Mouse (Mus musculus) midbrain, embryonic 10.5 days (tissue): ENCODE data around the gene Thbs1. TPM values are rescaled to one million over a fixed set of nuclear protein-coding genes. Genes with fewer than 3 reads are reported as not detected.

Source experiments
- DNase-seq: peaks from one replicate; pipeline ENCODE4 v3.0.0-alpha.2; 2017; ENCODE audit warnings: low spot score
- H3K27ac ChIP-seq: fragments of 300-500 bp; sonication (generic); replicated peaks from 2 replicates; pipeline ENCODE4 v1.5.1; 2016; ENCODE audit warnings: mild to moderate bottlenecking
- H3K27me3 ChIP-seq: fragments of 300-500 bp; sonication (generic); 2 replicates; pipeline ENCODE4 v1.6.1; 2016; ENCODE audit warnings: low read depth, mild to moderate bottlenecking; ENCODE audit not compliant: poor library complexity, severe bottlenecking
- H3K36me3 ChIP-seq: fragments of 300-500 bp; sonication (generic); 2 replicates; pipeline ENCODE4 v1.6.1; 2016; ENCODE audit warnings: mild to moderate bottlenecking, moderate library complexity
- H3K4me1 ChIP-seq: fragments of 300-500 bp; sonication (generic); 2 replicates; pipeline ENCODE4 v1.6.1; 2016
- H3K4me3 ChIP-seq: fragments of 300-500 bp; sonication (generic); 2 replicates; pipeline ENCODE4 v1.5.1; 2016; ENCODE audit warnings: mild to moderate bottlenecking, moderate library complexity
- H3K9me3 ChIP-seq: fragments of 300-500 bp; sonication (generic); replicated peaks from 2 replicates; pipeline ENCODE4 v1.6.1; 2016; ENCODE audit warnings: mild to moderate bottlenecking
- WGBS: fragments of 180-500 bp; shearing (Covaris S2); methylation state at CpG from one replicate; pipeline ENCODE4 v1.1.7; 2016; 5-methylcytosine and 5-hydroxymethylcytosine counted together
- polyA plus RNA-seq: library from polyadenylated mRNA; unstranded; fragments of >200 nt; fragmentation: Nextera tagmentation; extraction: Ambion mirVana; gene quantifications from 2 replicates; pipeline ENCODE4 v1.2.1, GENCODE M21; 2016

Gene Thbs1
- polyA plus RNA-seq: 25.4 and 35.4 TPM in 2 replicates

DNA sequence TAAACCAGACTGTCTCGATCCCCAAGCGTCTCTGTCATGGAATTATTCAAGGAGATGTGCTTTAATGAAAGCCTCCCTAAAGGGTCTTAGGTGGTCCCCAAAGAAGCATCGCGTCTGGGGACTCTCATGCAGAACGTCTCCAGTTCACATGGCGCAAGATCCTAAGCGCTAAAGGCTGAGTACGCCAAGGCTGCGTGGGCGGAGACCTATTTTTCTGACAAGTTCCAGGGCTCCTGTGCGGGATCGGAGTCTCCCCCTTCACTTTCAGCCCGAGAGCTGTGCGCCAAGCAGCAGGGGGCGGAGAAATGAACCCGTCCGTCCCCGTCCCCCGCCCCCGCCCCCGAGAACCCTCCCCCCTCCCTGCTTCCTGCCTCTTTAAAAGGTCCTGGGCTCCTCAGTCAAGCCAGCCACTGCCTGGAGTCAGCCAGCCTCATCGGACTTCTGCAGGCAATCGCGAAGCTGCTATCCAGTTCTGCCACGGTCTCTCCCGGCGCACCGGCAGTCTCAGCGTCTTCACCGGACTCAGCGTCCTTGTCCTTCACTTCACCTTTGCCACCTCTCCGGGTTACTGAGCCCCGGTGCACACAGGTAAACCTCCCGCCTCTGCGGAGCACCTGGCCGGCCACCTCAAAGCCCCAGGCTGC is at the start of gene Thbs1:
Gene Thbs1 (plus strand): TSS at position 389 of the 644 bp plus-strand sequence.
- peaks cover 70% of the 10 kb centered on the region for H3K4me1 ChIP-seq

DNA sequence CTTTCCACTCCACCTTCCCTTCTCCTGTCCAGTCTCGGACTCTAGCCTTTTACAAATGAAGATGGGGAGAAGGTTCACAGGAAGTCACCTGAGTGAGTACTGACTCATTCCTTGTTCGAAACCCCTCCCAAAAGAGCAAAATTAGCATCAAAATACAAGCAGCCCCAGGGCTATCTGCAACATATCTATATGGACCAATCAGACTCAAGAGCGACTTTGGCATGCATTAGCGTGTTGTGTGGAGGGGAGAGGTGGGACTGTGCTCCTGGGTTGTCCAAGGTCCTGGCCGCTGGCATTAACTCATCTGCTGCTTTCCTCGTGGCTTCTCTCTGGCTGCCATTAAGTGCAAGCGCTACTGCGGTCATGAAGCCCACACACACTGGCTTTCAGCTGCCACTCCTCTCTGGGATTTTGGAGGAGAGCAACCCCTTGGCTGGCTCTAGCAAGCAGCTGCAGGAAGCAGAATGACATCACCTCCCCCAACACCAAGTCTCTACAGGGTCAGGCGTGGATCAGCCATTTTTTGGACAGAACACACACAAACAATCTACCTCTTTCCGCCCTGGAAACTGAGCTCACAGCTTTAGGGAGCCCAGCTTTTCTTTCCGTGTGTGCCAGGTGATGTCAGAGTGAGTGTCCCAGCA is 47.4 kb upstream of the Thbs1 start:
- Histone ChIP-seq H3K4me1 (peaks cover 17% of the 10 kb centered on the region), H3K27ac (no peak overlapping the region), H3K36me3 (no peaks in the 10 kb centered on the region), H3K9me3 (no peaks in the 10 kb centered on the region), H3K4me3 (no peak overlapping the region), H3K27me3 (no peaks in the 10 kb centered on the region)
- 87% methylated on average over 11 of the region's 11 CpGs for WGBS
- DNase-seq: no peak

More for the DNA sequence above, at the start of gene Thbs1:
- no peaks in the 10 kb centered on the region for H3K9me3 ChIP-seq
- peak within 1 kb of the TSS; percentile 71 for H3K4me3 ChIP-seq
- H3K27me3 ChIP-seq: peaks cover 24% of the 10 kb centered on the region
- DNase-seq: peak; percentile 75
- peak within 1 kb of the TSS; percentile 82 for H3K27ac ChIP-seq
- WGBS: 1% methylated on average over 36 of the region's 36 CpGs
- peaks cover 21% of the 10 kb centered on the region for H3K36me3 ChIP-seq

DNA sequence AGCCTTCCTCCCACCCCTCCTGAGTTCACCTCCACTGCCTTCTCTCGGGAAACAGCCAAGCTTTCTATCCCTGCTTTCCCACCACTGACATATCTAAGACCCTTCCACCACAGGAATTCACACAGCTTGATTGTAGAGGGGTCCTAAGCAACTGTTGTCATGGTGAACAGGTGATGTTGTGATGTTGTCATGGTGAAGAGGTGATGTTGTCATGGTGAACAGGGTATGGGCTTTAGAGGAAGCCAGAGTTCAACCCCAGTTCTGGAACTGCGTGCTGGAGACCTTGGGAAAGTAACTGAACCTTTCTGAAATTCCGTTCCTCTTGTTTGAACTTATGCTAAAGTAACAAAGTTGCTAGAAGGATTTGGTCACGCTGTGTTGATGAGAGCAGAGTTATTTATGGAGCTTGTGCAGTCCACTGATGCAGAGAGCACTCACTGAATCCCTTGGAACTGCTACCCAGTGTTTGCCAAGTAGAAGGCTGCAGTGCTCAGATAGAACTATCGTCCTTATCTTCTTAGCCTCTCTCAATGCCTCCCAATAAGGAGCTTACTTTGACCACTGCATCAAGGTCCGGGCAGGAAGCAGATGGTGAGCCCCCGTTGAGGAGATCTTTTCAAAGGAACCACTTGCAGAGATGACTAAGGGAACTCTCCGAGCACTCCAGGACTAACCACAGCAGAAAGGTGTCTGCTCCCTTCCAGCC is 45.5 kb upstream of the Thbs1 start:
- 78% methylated on average over 8 of the region's 8 CpGs for WGBS
- H3K27ac ChIP-seq: no peak overlapping the region
- no peak overlapping the region for H3K4me3 ChIP-seq
- H3K4me1 ChIP-seq: peaks cover 12% of the 10 kb centered on the region
- DNase-seq: no peak
- H3K27me3 ChIP-seq: no peaks in the 10 kb centered on the region
- H3K36me3 ChIP-seq: no peaks in the 10 kb centered on the region
- H3K9me3 ChIP-seq: no peaks in the 10 kb centered on the region

DNA sequence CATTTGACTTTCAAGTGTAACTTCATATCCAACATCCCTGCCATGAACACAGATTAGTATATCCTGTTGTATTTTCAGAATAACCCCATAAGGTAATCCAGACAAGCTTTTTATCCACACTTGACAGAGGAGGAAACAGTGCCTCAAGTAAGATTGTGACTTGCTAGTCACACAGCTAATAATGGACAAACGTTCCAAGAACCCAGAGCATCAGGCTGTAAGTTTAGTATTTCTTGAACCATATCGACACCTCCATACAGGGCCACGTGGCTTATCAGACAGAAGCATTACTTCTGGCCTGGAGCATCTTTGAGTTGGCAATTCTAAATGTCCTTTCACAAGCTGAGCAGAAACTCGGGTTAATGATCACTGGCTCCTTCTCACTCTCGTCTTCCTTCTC is 41.7 kb upstream of the Thbs1 start:
- Histone ChIP-seq H3K36me3 (no peaks in the 10 kb centered on the region), H3K9me3 (no peaks in the 10 kb centered on the region), H3K27me3 (no peaks in the 10 kb centered on the region), H3K4me1 (peaks cover 13% of the 10 kb centered on the region), H3K27ac (no peak overlapping the region), H3K4me3 (no peak overlapping the region)
- no peak for DNase-seq
- WGBS: 89% methylated on average over 5 of the region's 5 CpGs

DNA sequence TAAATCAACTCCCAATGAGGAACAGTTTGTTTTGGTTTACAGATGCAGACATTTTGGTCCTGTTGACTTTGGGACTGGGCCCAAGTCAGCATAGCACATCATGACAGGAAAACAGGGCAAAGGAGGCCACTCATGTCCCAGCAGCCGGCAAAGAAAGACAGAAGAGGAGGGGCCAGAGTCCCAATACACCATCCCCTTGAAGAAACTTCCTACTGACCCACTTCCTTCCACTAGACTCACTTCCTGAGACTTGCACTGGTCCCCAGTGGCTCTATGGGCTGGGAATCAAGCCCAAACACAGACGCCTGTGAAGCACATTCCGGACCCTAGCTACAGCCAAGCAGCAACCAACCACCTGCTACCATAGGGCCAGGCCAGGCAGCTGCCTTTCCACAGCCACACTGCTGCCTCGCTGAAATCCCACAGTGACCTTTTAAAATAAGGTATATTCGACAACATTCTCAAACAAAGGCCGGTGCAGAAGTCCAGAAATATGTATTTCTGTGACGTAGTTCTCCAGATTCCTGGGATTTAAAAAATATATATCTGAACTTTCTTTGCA is 38.8 kb upstream of the Thbs1 start:
- H3K9me3 ChIP-seq: no peaks in the 10 kb centered on the region
- WGBS: 93% methylated on average over 7 of the region's 7 CpGs
- no peak for DNase-seq
- H3K27me3 ChIP-seq: no peaks in the 10 kb centered on the region
- H3K36me3 ChIP-seq: no peaks in the 10 kb centered on the region
- H3K4me3 ChIP-seq: no peak overlapping the region
- H3K4me1 ChIP-seq: peaks cover 5% of the 10 kb centered on the region
- no peak overlapping the region for H3K27ac ChIP-seq

DNA sequence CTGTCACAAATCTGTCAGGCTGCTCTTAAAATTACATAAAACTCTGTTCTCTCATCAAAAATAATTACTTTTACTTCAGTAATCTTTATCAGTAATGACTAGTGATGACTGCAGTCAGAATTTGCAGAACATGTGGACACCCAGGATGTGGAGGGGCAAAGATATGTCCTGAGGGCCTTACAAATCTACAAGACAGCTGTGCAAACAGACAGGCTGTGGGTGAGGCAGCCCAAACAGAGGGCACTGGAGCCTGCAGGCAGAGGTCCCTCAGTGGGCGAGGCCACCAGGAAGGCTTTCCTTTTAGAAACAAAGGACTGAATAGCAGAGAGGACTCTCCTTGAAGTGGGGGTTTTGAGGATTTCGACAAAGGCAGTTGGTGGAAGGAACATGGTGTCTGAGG is 37.6 kb upstream of the Thbs1 start:
- H3K27ac ChIP-seq: no peak overlapping the region
- H3K4me1 ChIP-seq: peaks cover 5% of the 10 kb centered on the region
- no peaks in the 10 kb centered on the region for H3K9me3 ChIP-seq
- DNase-seq: no peak
- H3K4me3 ChIP-seq: no peak overlapping the region
- WGBS: 37% methylated on average over 2 of the region's 2 CpGs
- H3K27me3 ChIP-seq: no peaks in the 10 kb centered on the region
- no peaks in the 10 kb centered on the region for H3K36me3 ChIP-seq

DNA sequence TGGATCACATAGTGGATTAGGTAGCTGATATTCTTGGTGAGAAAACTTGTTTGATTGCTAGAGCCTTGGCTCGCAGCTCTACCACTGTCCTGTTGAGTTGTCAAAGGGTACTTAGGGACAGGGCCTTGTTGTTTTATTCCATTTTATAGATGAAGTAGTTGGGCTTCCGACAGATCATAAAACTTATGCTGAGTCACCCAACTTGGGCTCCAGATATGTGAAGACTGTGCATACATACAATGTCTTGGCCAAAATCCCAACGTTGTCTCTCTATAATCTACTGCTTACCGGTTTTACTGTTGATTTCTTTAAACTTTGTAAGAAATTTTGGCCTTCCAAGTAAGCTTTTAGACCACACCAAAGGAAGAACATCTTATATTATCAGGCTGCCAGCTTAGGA is 36.5 kb upstream of the Thbs1 start:
- WGBS: 87% methylated on average over 4 of the region's 4 CpGs

DNA sequence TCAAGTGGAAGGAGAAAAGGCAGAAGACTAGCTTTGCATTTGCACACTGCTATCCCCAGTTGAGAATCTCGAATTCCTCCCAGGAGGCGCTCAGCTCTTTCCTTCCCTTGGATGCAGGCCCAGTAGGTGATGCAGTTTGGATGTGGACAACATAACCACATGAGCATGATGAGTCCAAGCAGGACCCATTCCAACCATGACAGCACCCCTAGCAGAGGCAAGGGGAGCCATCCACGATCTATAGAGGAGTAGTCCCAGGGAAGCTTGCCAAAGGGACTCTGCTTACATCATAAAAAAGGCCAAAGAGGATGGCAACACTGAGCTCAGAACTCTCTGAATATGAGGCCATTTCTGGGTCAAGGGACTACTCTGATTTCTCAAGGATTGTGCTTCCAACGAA is 32.5 kb upstream of the Thbs1 start:
- no peaks in the 10 kb centered on the region for H3K27me3 ChIP-seq
- no peak for DNase-seq
- no peaks in the 10 kb centered on the region for H3K36me3 ChIP-seq
- H3K4me3 ChIP-seq: no peak overlapping the region
- H3K9me3 ChIP-seq: no peaks in the 10 kb centered on the region
- no peak overlapping the region for H3K27ac ChIP-seq
- 84% methylated on average over 4 of the region's 4 CpGs for WGBS
- peaks cover 3% of the 10 kb centered on the region for H3K4me1 ChIP-seq

More for the DNA sequence above, 36.5 kb upstream of the Thbs1 start:
- peaks cover 5% of the 10 kb centered on the region for H3K4me1 ChIP-seq
- no peaks in the 10 kb centered on the region for H3K9me3 ChIP-seq
- DNase-seq: no peak
- H3K27me3 ChIP-seq: no peaks in the 10 kb centered on the region
- H3K4me3 ChIP-seq: no peak overlapping the region
- no peaks in the 10 kb centered on the region for H3K36me3 ChIP-seq
- H3K27ac ChIP-seq: no peak overlapping the region

DNA sequence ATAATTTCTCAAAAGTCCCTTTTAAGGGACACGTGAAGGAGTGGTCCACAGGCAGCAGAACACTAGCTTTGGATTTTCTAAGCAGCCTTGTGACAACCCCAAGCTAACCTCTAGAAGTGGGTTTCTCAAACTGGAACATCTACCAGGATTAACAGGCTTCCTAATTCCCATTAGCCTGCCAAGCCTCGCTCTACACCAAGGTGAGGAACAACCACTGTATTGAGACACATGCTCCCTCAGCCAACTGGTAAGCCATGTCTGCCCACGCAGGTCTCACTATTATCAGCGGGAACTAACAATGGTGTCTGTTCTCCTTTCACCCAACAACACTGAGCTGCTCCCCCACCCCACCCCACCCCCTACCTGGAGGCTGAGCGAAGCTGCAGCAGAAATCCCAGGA is 30.1 kb upstream of the Thbs1 start:
- DNase-seq: no peak
- Histone ChIP-seq H3K4me1 (no peaks in the 10 kb centered on the region), H3K27ac (no peak overlapping the region), H3K36me3 (no peaks in the 10 kb centered on the region), H3K27me3 (no peaks in the 10 kb centered on the region), H3K9me3 (no peaks in the 10 kb centered on the region), H3K4me3 (no peak overlapping the region)
- WGBS: 85% methylated on average over 5 of the region's 5 CpGs

DNA sequence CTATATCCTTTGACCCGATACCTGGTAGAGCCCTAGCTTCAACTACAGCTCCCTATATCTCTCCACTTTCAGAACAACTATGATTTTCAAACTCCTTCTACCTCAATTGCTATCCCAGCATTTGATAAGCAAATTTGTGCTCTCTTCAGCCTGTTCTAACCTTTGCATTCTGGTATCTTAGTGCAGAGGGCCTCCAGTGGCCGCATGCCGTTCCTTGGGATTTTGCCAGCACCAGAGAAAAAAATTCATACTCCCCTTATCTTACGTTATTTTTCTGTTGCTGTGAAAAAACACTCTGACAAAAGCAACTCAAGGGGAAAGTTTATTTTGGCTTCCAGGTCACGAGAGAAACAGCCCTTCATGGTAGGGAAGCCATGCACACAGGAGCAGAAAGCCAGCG is 28.0 kb upstream of the Thbs1 start:
- Histone ChIP-seq H3K27ac (no peak overlapping the region), H3K36me3 (no peaks in the 10 kb centered on the region), H3K4me1 (no peaks in the 10 kb centered on the region), H3K27me3 (no peaks in the 10 kb centered on the region), H3K4me3 (no peak overlapping the region), H3K9me3 (no peaks in the 10 kb centered on the region)
- WGBS: 96% methylated on average over 6 of the region's 6 CpGs
- DNase-seq: no peak

DNA sequence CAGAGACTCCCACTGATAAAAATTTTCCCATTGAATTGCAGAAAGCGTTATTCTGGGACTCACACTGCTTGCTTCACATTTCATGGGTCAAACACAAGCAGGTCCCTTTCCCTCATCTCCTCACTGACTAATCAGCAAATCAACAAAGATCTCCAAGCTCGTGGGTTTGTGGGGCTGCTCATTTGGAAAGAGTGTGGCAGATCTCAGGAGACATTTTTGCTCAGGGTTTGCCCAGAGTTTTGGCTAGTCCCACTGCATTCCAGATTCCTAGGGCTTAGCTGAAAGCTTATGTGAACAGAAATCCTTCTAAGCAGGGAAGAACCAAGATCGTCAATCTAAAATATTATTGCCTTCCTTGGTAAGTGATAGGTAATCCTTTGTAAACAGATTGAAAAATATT is 27.0 kb upstream of the Thbs1 start:
- H3K27me3 ChIP-seq: no peaks in the 10 kb centered on the region
- no peak for DNase-seq
- WGBS: 80% methylated on average over 3 of the region's 3 CpGs
- no peaks in the 10 kb centered on the region for H3K36me3 ChIP-seq
- no peaks in the 10 kb centered on the region for H3K9me3 ChIP-seq
- no peak overlapping the region for H3K4me3 ChIP-seq
- no peak overlapping the region for H3K27ac ChIP-seq
- no peaks in the 10 kb centered on the region for H3K4me1 ChIP-seq

DNA sequence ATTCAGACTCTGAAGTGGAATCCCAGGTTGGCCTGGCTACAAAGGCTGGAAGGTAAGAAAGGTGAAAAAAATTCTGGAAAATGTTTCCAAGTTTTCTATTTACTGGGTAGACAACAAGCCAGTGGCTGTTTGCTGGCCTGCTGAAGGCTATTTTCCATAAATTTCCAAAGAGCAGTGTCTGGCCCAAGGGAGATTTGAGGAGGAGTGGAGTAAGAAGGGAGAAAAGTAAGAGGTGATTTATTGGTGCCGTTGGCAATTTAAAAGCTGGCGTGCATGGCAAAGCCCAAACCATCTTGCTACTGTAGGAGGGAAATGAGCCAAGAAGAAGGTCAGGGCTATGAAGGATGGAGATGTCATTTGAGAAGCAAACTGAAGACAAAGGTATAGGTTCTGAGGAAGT is 26.0 kb upstream of the Thbs1 start:
- H3K4me3 ChIP-seq: no peak overlapping the region
- H3K27ac ChIP-seq: no peak overlapping the region
- no peaks in the 10 kb centered on the region for H3K9me3 ChIP-seq
- no peaks in the 10 kb centered on the region for H3K27me3 ChIP-seq
- H3K4me1 ChIP-seq: no peaks in the 10 kb centered on the region
- 91% methylated on average over 2 of the region's 2 CpGs for WGBS
- no peaks in the 10 kb centered on the region for H3K36me3 ChIP-seq
- no peak for DNase-seq
